Mouse (Mus musculus): ENCODE data around the gene Tbrg4.

Gene Tbrg4

DNA sequence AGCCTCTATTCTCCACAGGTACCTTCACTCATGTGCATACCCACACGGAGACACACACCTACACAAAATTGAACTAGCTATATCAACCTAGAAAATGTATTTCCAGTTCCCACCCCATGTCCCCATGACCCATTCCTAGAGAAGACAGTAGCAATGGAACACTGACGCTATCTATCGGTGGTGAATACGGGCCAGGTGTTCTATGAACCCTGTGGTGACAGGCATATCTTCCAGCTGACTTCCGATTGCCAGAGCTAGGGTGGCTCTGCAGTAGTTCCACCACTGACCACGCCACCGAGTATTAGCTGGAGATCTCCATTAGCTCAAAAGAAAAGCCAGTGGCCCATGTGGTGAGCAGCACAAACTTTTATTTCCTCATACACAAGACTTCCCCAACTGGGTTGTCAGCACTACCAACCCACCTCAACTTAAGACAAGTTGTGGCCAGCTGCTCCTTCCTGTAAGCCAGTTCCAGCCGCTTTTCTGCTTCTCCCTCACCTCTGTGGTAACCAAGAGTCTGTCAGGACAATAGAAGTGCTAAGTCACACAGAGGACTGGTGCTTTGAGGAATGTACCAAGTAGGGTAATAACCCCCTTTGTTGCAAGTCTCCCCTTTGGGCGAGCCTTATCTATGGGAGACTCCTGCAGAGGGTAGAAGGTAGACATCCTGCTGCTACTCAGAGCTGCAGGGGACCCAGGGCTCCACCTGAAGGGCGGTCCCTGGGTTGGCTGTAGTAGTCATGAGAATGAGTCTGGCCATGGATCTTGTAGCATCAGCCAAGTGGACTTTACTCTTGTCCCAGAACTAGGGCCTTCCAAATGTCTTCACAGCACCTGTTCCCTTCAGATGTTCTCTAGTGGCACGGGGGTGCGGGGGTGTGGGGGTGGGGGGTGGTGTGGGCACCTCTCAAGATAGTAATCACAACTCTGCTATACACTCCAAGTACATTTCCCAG is 10.3 kb downstream of the Tbrg4 start:
- no peak for DNase-seq

DNA sequence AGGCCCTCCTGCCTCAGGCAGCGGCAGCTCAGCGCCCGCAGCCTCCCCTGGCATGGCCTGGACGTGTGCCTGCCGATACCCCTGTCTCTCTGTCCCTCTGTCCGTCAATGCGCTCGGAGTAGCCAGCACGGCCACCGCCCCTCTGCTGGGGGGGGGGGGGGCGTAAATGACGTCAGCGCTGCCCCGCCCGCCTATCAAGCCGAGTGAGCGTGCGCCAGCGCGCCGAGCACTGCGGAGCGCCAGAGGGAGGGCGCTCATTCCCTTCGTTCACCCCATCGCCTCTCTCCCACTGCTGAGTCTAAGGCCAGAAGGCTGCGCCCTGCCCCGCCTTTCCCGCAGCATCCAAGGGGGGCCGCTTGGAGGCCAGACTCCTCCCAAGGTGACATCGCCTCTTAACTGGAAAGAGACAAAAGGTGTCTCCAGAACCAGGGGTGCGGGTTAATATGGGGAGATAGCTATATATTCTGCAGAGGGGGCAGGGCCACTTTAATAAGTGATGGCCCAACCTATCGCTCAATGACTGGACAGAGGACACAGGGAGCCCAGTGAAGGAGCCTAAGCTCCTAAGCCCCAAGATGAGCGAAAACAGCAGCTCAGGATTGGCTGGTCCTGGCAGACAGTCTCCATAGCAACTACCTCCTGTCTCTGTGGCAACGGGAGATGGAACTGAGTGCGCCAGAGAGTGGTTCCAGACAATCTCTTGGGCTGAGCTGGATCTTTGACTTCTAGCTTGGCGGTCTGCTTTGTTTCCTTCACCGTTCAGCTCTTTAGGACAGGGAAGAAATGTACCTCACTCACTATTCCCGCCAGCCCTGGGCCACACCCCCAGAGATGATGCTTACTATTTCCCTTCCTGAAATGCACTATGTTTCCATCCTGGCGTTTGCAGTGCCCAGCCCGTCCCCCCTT is 20.1 kb downstream of the Tbrg4 start, which contains the start of gene Nacad:
TSS of gene Nacad (minus strand) at position 563 of the 909 bp plus-strand sequence.
- peak; percentile 88 for DNase-seq

DNA sequence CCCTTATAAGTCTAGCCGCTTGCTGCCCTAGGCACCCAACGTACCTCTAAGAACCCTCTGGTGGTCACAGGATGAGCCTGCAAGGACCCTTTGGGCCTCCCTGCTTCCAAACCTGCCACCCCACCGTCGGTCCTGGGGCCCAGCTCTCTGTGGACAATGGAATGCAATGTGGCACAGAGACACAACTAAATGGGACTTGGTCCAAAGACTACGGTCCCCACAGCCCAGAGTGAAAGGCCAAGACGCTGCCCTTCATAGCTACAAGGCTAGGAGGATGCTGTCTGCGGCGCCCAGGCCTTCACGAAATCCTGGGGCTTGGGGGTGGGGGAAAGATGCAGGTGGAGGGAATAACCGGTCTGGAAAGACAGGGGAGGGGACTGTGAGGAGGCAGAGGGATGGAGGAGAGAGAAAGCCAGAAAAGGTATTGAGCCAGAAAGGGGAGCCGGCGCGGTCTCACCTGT is 20.8 kb downstream of the Tbrg4 start:
- DNase-seq, result no peak

DNA sequence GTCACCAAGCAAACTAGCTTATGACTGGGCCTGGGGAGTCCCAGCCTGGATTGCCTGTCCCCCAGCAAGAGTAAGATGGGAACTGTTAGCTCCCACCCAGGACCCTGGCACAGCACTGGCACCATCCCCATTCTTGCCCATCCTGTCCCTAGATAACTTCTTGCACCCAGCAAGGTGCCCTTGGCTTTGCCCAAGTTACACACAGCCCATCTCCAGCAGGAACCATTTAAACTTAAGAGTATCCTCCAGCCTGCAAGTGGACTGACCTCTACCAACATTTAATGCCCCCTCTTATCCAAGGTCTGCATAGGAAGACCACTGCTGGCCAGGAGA is 21.3 kb downstream of the Tbrg4 start:
- no peak for DNase-seq

DNA sequence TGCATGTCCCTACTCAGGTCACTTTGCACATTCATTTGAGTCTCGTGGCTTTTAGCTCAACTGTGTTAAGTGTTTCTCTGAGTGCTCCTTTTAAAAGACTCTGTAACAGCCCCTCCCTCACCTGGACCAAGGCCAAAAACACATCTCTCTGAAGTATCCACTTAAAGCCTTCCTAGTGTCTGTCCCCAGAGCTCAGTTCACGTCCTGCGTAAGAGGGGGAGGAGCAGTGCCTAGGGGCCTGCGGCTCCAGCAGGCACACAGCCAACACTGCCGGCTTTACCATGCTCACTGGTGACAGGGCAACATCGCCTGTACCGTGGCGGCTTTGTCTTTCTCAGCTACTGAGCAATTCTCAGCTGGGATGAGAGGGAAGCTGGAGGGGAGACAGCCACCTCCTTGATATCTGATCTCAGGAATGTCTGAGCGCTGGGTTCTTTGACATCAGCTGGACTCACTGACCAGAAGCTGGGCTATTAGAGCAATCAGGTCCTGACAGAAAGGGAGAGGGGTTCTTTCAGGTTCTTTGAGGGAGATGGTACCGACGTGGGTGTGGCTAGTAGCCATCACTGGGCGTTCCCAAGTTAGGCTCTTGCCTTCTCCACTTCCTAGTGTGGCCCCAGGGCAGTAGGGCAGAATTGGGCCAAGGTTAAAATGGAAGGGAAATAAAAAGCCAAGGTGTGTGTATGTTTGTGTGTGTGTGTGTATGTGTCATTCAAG is 21.8 kb downstream of the Tbrg4 start:
- peak; percentile 70 for DNase-seq

DNA sequence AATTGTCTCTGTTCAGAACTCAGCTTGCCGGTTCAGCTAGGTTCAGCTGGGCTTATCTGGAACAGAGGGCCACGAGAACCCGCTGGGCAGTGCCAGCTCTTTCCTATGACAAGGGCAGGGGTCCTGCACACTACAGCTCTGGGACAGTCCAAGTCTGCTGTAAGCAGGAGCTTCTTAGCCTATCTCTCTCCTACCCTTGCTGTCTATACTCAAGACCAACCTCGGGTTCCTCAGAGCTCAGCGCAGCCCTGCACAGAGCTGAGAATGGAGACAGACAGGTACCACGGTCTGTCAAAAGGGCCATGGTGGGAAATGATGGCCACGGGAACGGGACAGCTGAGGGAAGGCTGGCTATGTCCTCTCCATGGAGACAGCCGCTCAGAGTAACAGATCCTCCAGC is 22.6 kb downstream of the Tbrg4 start:
- DNase-seq, result no peak

DNA sequence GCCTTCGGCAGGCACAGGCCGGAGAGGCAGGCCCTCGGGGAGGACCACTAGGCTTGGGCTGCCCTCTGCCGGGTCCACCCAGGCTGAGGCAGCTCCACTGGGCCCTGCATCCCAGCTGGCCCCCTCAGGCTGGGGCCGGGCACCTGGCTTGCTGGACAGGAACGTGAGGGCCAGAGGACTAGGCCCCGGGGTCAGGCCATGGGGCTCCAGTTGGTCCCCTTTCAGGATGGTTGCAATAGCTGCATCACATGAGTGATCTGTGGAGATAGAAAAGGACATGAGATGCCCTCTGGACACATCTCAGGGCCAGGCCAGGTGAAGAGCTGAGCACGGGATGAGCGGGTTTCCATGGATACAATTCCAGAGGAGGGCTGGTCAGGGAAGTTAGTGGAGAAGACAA is 23.2 kb downstream of the Tbrg4 start:
- DNase-seq, result no peak

DNA sequence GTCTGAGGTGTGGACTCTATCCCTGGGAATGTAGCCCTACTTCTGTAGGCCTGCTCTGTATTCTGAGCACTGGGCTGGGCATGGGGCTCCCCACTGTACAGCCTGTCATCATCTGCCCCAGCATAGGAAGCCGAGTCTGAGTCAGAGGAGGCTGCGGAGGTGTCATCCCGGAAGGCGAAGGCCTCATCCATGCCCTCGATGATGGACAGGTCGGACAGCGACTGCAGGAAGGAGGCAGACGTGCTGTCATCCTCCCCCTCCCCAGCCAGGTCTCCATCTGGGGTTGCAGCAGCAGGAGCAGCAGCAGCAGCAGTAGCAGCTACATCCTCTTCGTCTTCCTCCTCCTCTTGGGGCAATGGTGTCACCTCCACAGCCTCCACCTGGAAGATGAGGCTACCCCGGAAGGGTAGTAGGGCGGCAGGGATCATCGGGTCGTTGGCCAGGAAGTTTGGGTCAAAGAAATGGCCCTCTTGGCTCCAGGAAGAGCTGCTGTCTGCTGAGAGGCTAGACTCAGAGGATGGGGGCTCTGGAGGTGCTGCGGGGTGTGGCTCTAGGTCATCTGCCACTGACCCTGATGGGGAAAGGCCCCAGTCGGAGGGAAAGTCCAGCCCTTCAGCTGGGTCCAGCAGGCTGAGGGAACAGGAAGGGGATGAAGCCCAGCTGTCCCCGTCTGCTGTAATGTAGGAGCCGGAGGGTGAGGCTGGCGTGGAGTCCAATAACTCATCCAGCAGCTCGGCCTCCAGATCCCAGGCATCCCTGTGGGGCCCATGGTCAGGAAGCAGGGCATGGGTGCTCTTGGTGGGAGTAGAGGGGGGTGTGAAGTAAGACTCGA is 24.0 kb downstream of the Tbrg4 start:
- no peak for DNase-seq

DNA sequence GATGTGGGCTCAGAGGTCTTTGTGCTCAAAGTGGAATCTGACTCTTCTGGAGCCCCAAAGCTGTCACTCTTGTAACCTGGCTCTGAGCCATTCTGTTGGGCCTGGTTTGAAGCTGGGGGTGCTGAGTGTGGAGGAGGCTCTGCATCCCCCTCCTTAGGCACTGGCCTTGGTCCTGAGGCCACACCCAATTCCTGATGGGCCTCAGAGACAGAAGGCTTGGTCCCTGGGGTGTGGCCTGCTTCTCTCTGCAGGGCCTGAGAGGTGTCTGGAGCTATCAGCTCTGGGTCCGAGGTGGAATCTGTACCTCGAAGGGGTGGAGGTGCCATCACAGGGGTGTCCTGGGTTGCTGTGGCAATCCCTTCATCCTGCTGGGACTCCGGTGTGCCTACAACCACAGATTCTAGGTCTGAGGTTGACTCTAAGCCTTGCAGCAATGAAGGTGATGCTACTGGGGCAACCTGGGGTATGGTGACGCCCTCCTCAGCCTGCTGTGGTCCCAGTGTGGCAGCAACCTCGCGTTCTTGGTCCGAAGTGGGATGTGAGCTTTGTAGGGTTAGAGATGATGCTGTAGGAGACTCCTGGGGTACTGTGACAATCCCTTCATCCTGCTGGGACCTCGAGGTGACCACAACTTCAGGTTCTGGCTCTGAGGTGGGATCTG is 25.5 kb downstream of the Tbrg4 start:
- no peak for DNase-seq

DNA sequence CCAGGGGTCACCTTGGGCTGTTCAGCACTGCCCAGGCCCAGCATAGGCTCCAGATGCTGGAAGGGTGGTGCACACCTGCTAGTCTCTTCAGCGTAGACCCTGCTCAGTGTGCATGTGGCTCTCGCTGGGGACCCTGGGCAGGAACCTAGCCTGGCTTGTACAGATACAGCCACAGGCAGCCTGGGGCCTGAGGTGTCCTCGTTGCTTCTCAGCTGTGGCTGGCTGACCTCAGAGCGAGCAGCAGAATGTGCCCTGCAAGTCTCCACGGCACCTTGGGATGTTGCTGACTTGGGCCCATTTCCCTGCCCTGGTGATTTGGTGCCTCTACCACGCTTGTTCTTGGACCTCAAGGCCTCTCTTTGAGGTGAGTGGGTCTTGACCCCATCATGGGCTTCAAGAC is 26.0 kb downstream of the Tbrg4 start:
- DNase-seq, result no peak

DNA sequence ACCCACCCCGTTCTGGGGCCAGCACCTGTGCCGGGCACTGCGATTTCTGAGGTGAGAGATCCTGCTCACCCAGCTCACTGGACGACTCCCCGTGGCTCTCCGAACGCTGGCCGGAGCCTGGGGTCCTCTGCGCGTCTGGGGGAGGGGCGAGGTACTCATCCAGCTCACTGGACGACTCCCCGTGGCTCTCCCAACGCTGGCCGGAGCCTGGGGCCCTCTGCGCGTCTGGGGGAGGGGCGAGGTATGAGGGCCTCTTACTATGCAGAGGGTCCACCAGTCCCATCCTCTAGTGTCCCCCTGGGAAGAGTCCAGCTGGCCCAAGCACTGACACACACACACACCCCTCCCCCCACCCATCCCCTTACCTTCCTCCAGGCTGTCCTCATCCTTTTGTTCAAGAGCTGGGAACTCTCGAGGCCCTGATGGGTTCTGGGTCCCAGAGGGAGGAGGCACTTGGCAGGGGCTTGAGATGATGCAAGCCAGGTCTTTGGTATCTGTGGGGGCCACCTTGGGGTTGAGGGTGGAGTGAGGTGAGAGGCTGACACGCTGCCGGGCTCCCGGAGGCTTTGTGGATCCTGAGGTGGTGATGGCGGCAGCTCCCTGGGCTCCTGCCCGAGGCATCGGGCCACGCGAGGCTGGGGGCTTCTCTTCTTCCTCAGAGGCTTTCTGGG is 26.7 kb downstream of the Tbrg4 start:
- no peak for DNase-seq

DNA sequence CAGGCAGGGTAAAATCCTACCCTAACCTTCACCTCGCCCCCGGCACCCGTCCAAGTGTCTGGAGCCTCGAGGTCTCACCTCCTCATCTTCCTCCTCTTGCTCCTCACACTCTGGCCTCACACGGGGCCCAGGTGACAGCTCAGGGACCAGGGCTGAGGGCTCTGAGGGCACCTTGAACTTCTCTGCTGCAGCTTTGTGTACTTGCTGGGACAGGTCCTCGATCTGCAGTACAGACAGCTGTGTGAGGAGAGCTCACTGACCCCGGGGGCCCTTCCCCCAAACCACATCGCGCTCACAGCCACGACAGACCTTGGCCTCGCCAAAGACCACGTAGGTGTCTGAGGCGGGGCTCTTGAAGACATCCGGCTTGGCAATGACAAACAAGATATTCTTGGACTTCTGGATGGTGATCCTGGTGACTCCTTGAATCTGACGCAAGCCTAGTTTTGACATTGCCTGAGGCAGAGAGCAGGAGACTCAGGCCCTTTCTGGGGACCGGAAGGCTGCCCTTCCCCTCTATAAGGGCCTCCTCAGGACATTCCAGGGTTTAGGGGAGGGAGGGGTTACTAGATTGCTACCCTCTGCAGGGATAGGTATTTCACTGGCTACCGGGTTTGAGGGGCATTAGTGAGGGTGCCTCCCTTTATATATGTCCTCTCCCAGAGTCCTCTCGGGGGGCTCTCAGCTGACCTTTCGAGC is 27.5 kb downstream of the Tbrg4 start:
- no peak for DNase-seq

DNA sequence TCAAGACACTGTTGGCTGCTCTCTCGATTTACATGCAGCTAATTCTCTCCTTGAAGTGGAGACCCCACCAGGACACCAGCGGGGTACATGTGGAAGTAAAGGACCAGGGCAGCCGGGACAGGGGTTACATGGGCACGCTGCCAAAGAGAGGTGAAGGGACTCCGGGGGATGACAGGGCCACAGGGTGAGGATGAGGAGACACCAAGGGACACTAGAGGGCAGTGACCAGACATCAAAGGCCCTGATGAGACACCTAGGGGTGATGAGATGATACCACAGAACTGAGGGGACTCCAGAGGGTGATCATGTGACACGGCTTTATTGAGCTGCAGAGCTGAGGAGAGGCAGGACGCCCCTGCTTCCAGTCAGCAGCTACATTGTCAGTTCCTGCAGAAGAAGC is 28.3 kb downstream of the Tbrg4 start:
- no peak for DNase-seq

DNA sequence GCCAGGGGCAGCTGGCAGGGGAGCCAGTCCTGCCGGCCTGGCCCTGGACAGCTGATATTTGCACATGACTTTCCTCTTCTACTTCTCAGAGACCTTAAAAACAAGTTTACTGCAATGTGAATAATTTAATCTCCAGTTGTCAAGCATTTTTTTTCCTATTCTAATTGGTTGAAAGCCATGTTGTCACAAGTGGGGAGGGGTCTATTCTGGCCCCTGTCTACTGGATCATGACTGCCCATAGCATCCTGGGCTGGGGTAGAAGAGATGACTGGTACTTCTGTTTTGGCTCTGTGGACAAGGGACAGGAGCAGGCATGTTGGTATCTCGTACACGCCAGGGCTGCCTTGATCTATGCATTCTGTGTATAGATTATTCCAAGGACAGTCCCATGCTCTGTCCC is 29.3 kb downstream of the Tbrg4 start:
- no peak for DNase-seq

DNA sequence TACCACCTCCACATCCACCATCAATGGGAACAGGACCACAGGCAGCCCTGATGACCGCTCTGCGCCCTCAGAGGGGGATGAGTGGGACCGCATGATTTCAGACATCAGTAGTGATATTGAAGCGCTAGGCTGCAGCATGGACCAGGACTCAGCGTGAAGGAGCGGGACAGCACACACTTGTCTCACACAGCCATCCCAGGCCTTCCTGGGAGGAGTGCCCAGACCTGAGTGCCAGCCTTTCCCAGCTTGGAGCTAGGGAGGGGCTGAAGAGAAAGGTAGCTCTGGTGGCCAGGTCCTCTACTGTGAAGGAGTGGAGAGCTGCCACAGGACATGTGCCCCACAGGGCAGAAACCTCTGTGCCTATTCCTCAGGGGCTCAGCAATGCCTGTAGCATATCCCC is 29.7 kb downstream of the Tbrg4 start:
- DNase-seq, result no peak

DNA sequence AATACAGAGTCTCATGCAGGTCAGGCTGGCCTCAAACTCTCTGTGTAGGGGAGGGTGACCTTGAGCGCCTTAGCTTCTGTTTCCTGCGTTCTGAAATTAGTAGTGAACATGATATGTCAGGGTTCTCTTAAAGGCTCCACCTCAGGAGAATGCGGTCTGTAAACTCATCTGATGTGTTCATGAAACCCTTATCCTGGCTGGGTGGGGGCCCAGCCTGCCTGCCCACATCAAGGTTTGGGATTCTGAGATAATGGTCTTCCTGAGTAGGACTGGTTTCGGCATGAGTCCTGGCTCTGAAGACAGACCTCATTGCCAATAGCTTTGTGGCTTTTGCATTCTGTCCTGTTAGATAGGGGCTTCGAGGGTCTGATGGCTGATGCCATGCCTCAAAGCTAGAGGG is 30.5 kb downstream of the Tbrg4 start:
- no peak for DNase-seq

DNA sequence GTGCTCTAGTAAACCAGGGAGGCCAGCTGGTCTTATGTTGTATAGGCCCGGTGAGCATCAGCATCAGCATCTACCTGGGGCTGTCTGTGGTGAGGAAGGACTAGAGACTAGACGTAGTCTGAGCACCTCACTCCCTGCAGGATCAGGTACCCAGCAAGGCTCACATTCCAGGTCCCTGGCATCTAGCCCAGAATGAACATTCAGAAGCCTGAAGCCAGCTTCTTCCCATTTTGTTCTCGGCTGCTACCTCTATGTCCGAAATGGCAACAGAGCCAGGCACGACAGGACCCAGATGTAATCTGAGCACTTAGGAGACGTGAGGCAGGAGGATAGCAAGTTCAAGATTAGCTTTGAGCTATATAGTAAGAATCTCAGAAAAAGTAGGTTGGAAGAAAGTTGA is 31.0 kb downstream of the Tbrg4 start:
- DNase-seq, result no peak

DNA sequence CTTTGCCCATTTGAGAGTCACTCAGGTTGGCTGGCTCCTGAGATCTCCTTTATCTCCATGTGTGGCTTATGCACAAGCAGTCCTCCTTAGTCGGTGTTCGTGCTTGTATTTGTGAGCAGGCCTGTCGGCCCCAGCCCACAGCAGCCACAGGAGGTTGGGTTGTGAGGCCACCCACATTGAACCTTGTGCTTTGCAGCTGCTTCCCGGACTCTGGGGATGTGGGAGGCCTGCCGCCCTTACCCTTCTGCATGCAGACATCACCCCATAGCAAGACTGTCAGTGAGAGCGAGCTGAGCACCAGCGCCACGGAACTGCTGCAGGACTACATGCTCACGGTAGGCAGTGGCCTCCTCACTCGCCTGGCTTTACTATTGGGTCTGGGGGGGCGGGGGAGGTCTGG is 32.5 kb downstream of the Tbrg4 start:
- no peak for DNase-seq

DNA sequence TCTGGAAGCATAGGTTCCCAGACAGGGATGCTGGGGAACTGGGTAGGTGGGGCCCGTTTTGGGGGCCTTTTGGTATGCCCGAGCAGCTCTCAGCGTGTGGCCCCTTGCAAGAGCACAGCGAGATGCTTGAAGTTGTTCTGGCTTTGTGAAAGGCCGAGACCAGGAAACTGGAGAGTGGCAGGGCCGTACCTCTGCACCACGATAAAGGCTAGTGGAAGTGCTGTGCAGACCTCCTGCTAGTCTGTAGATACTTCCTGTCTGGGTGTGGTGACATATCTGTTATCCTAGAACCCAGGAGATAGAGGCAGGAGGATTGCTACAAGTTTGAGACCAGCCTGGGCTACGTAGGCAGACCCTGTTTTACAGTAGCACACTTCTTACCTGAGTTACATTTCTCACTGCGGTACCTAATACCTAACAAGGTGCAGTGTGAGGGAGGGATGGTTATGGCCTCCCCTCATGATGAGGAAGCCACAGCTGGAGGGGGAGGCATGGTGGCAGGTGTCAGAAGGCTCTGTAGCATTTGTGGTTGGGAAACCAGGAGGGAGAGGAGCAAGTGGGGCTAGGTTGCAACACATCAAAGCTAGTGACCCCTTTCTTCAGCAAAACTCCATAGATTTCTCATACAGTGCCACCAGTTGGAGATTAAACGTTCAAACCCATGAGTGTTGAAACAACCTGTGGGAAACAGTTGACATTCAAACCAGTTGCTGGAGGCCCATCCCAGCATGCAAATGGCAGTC is 34.8 kb downstream of the Tbrg4 start:
- no peak for DNase-seq

DNA sequence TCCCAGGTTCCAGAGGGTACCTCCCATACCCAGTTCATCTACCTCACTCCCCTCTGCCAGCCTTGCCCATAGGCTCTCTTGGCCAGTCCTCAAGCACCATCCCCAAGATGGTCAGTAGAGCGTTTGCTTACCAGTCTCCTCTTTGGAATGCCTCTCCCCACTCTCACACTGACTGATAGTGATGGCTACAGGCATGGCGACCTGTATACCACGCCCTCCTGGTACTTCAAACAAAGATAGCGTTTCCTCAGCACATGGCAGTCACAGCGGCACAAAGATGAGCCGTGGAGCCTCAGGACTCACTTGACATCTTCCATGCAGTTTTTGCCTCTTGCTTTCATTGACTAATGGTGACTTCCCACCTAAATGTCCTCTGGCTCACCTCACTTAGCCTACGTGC is 36.0 kb downstream of the Tbrg4 start:
- no peak for DNase-seq
